Mouse (Mus musculus) hindbrain, embryonic 11.5 days (tissue): ENCODE results near the gene Cdx2. TPM values are rescaled to one million over a fixed set of nuclear protein-coding genes. Genes with fewer than 3 reads are reported as not detected.

Source experiments
- ATAC-seq: fragments of 200-750 bp; cut with Nextera tagmentation; 2 replicates; pipeline ENCODE4 v1.8.0; 2017; ENCODE audit warnings: mild to moderate bottlenecking, moderate TSS enrichment, moderate library complexity; ENCODE audit not compliant: low FRiP score
- DNase-seq: peaks from one replicate; pipeline ENCODE4 v3.0.0-alpha.2; 2015; ENCODE audit warnings: low spot score
- H3K27ac ChIP-seq: fragments of 300-500 bp; sonication (generic); 2 replicates; pipeline ENCODE4 v1.5.1; 2014; ENCODE audit warnings: mild to moderate bottlenecking, low read depth, low read length
- H3K27me3 ChIP-seq: fragments of 300-500 bp; sonication (generic); 2 replicates; pipeline ENCODE4 v1.6.1; 2014; ENCODE audit warnings: mild to moderate bottlenecking, low read length, moderate library complexity, mixed read lengths; ENCODE audit not compliant: control insufficient read depth, insufficient read depth
- H3K36me3 ChIP-seq: fragments of 300-500 bp; sonication (generic); 2 replicates; pipeline ENCODE4 v1.6.1; 2014; ENCODE audit warnings: mild to moderate bottlenecking, low read length, moderate library complexity, mixed read lengths; ENCODE audit not compliant: control insufficient read depth, insufficient read depth
- H3K4me1 ChIP-seq: fragments of 300-500 bp; sonication (generic); replicated peaks from 2 replicates; pipeline ENCODE4 v1.6.1; 2014; ENCODE audit warnings: low read length, mixed read lengths; ENCODE audit not compliant: control insufficient read depth, insufficient read depth
- H3K4me2 ChIP-seq: fragments of 300-500 bp; sonication (generic); replicated peaks from 2 replicates; pipeline ENCODE4 v1.6.1; 2014; ENCODE audit warnings: mild to moderate bottlenecking, low read depth, low read length
- H3K4me3 ChIP-seq: fragments of 300-500 bp; sonication (generic); 2 replicates; pipeline ENCODE4 v1.5.1; 2014; ENCODE audit warnings: low read depth, low read length
- H3K9ac ChIP-seq: fragments of 300-500 bp; sonication (generic); 2 replicates; pipeline ENCODE4 v1.6.1; 2014; ENCODE audit warnings: low read depth, low read length
- H3K9me3 ChIP-seq: fragments of 300-500 bp; sonication (generic); 2 replicates; pipeline ENCODE4 v1.6.1; 2016; ENCODE audit warnings: low read length; ENCODE audit not compliant: control insufficient read depth
- WGBS: fragments of 180-500 bp; shearing (Covaris S2); extraction: QIAGEN DNeasy Blood & Tissue Kit; methylation state at CpG from one replicate; pipeline ENCODE4 v1.1.7; 2014; 5-methylcytosine and 5-hydroxymethylcytosine counted together
- polyA plus RNA-seq: library from polyadenylated mRNA; unstranded; fragments of >200 nt; fragmentation: Nextera tagmentation; extraction: Ambion mirVana; gene quantifications from 2 replicates; pipeline ENCODE4 v1.2.1, GENCODE M21; 2014

Cdx2 gene
- polyA plus RNA-seq, 1 experiment from 2014 or later = not detected

GRCm38 (mm10) chr5:147291764-147292505, 15.1 kb downstream of the Cdx2 start:
- H3K9ac ChIP-seq = no peak overlapping the region
- H3K27ac ChIP-seq = no peak overlapping the region
- no peak for ATAC-seq
- H3K4me1 ChIP-seq = no peaks in the 10 kb centered on the region
- peak; percentile 5 for DNase-seq
- H3K4me3 ChIP-seq = no peak overlapping the region
- no peaks in the 10 kb centered on the region for H3K9me3 ChIP-seq
- H3K27me3 ChIP-seq = peaks cover 46% of the 10 kb centered on the region
- H3K4me2 ChIP-seq = no peak overlapping the region
- WGBS = 41% methylated on average over 16 of the region's 16 CpGs
- no peaks in the 10 kb centered on the region for H3K36me3 ChIP-seq

- WGBS = 74% methylated on average over 4 of the region's 4 CpGs
- Histone ChIP-seq H3K27me3 (peaks cover 20% of the 10 kb centered on the region), H3K36me3 (no peaks in the 10 kb centered on the region), H3K27ac (no peak overlapping the region), H3K4me1 (no peaks in the 10 kb centered on the region), H3K9ac (no peak overlapping the region), H3K4me2 (no peak overlapping the region), H3K4me3 (no peak overlapping the region), H3K9me3 (no peaks in the 10 kb centered on the region)
- ATAC-seq (no peak), DNase-seq (no peak)
Observed at GRCm38 (mm10) chr5:147284365-147284764, 22.7 kb downstream of the Cdx2 start.

- Histone ChIP-seq H3K9ac (no peak overlapping the region), H3K4me2 (no peak overlapping the region), H3K36me3 (no peaks in the 10 kb centered on the region), H3K27me3 (peaks cover 80% of the 10 kb centered on the region), H3K27ac (no peak overlapping the region), H3K9me3 (no peaks in the 10 kb centered on the region), H3K4me3 (no peak overlapping the region), H3K4me1 (0 out of 2 replicates have a peak, but pooled peaks cover 2% of the 10 kb centered on the region)
- peak; percentile 29 for DNase-seq
- WGBS = under 1% methylated on average over 13 of the region's 13 CpGs
- no peak for ATAC-seq
Observed at GRCm38 (mm10) chr5:147277547-147277925, 29.5 kb downstream of the Cdx2 start.

- 0 out of 2 replicates have a peak, but pooled peaks cover 2% of the 10 kb centered on the region for H3K4me1 ChIP-seq
- no peak overlapping the region for H3K9ac ChIP-seq
- peaks cover 87% of the 10 kb centered on the region for H3K27me3 ChIP-seq
- DNase-seq (peak; percentile 43), ATAC-seq (no peak)
- WGBS = 1% methylated on average over 18 of the region's 18 CpGs
- no peaks in the 10 kb centered on the region for H3K9me3 ChIP-seq
- no peak overlapping the region for H3K27ac ChIP-seq
- no peak overlapping the region for H3K4me3 ChIP-seq
- no peak overlapping the region for H3K4me2 ChIP-seq
- no peaks in the 10 kb centered on the region for H3K36me3 ChIP-seq
Observed at GRCm38 (mm10) chr5:147276701-147277546, 30.1 kb downstream of the Cdx2 start.

GRCm38 (mm10) chr5:147275761-147276160, 31.3 kb downstream of the Cdx2 start:
- Histone ChIP-seq H3K4me3 (no peak overlapping the region), H3K36me3 (no peaks in the 10 kb centered on the region), H3K9ac (no peak overlapping the region), H3K27ac (no peak overlapping the region), H3K9me3 (no peaks in the 10 kb centered on the region), H3K27me3 (peaks cover 91% of the 10 kb centered on the region), H3K4me1 (0 out of 2 replicates have a peak, but pooled peaks cover 2% of the 10 kb centered on the region), H3K4me2 (no peak overlapping the region)
- no peak for ATAC-seq
- 19% methylated on average over 3 of the region's 3 CpGs for WGBS
- peak; percentile 47 for DNase-seq

- H3K4me2 ChIP-seq = no peak overlapping the region
Observed at GRCm38 (mm10) chr5:147274174-147275141, 32.6 kb downstream of the Cdx2 start.

GRCm38 (mm10) chr5:147272808-147273345, 34.2 kb downstream of the Cdx2 start:
- H3K4me3 ChIP-seq = no peak overlapping the region
- H3K27ac ChIP-seq = no peak overlapping the region
- ATAC-seq (no peak), DNase-seq (no peak)
- H3K4me1 ChIP-seq = peaks cover 6% of the 10 kb centered on the region; the same call in 1 of the 2 replicates
- no peak overlapping the region for H3K9ac ChIP-seq
- under 1% methylated on average over 10 of the region's 10 CpGs for WGBS
- no peaks in the 10 kb centered on the region for H3K36me3 ChIP-seq
- H3K4me2 ChIP-seq = no peak overlapping the region
- no peaks in the 10 kb centered on the region for H3K9me3 ChIP-seq
- H3K27me3 ChIP-seq = peaks cover 92% of the 10 kb centered on the region

More at GRCm38 (mm10) chr5:147274174-147275141, 32.6 kb downstream of the Cdx2 start:
- ATAC-seq (no peak), DNase-seq (peak; percentile 65)
- Histone ChIP-seq H3K4me3 (no peak overlapping the region), H3K27me3 (peaks cover 92% of the 10 kb centered on the region), H3K9me3 (no peaks in the 10 kb centered on the region), H3K36me3 (no peaks in the 10 kb centered on the region), H3K4me1 (peaks cover 6% of the 10 kb centered on the region; the same call in 1 of the 2 replicates), H3K27ac (no peak overlapping the region), H3K9ac (no peak overlapping the region)
- WGBS = 1% methylated on average over 48 of the region's 48 CpGs
